ENCODE assay signal across 8 mouse cellular contexts in genomic region chr1:105663962-105664812, GRCm38 (mm10). TPM values are rescaled to one million over a fixed set of nuclear protein-coding genes. Genes with fewer than 3 reads are reported as not detected.
DNase-seq lines count a peak whose midpoint lies in the region; ATAC-seq and TF ChIP-seq lines count a peak whose summit lies in the region.

No protein-coding gene starts in this region.

- no peak for DNase-seq in layer of hippocampus, adult 2 months (ENCODE audit: low spot score in 2 of 2)
- no peak for DNase-seq in layer of hippocampus, postnatal 14 days (ENCODE audit: low spot score in 2 of 2)
- DNase-seq in G1E (ENCODE audit: low spot score) = peak; percentile 4
- DNase-seq in embryonic facial prominence, embryonic 14.5 days (ENCODE audit: low spot score) = peak; percentile 17
- DNase-seq in hindbrain, postnatal 0 days (ENCODE audit: low spot score) = peak; percentile 31
- peak; percentile 29 for DNase-seq in right cerebral cortex, postnatal 14 days
- DNase-seq in adipocyte (ENCODE audit: low spot score) = no peak

- WGBS in embryonic facial prominence, embryonic 14.5 days = under 1% methylated on average over 44 of the region's 68 CpGs
- under 1% methylated on average over 68 of the region's 68 CpGs for WGBS in hindbrain, postnatal 0 days
- under 1% methylated on average over 67 of the region's 68 CpGs for WGBS in liver, embryonic 15.5 days (ENCODE audit: insufficient replicate concordance)

- H3K4me3 ChIP-seq in layer of hippocampus, adult 2 months = peak overlapping the region; percentile 75
- peak overlapping the region; percentile 100 for H3K4me3 ChIP-seq in G1E (ENCODE audit: low read depth, low read length)
- peak overlapping the region; percentile 94 for H3K4me3 ChIP-seq in embryonic facial prominence, embryonic 14.5 days (ENCODE audit: low read depth, low read length)
- H3K4me3 ChIP-seq in hindbrain, postnatal 0 days (ENCODE audit: low read length) = peak overlapping the region; percentile 93
- peak overlapping the region; percentile 98 for H3K4me3 ChIP-seq in liver, embryonic 15.5 days (replicated peaks)

- peak overlapping the region; percentile 97 for H3K27ac ChIP-seq in layer of hippocampus, adult 2 months
- H3K27ac ChIP-seq in embryonic facial prominence, embryonic 14.5 days (replicated peaks; ENCODE audit: low read depth, low read length) = peak overlapping the region; percentile 61
- H3K27ac ChIP-seq in hindbrain, postnatal 0 days = peak overlapping the region; percentile 91
- H3K27ac ChIP-seq in liver, embryonic 15.5 days (replicated peaks) = peak overlapping the region; percentile 81

- H3K9ac ChIP-seq in embryonic facial prominence, embryonic 14.5 days (ENCODE audit: low read depth, low read length) = peak overlapping the region; percentile 92
- H3K9ac ChIP-seq in hindbrain, postnatal 0 days (replicated peaks; ENCODE audit: low read length) = peak overlapping the region; percentile 92
- H3K9ac ChIP-seq in liver, embryonic 15.5 days = peak overlapping the region; percentile 89

- H3K27me3 ChIP-seq in G1E (ENCODE audit: insufficient read depth, low read length) = no peaks in the 10 kb centered on the region
- no peaks in the 10 kb centered on the region for H3K27me3 ChIP-seq in embryonic facial prominence, embryonic 14.5 days (replicated peaks; ENCODE audit: control insufficient read depth, insufficient read depth, low read length)
- no peaks in the 10 kb centered on the region for H3K27me3 ChIP-seq in hindbrain, postnatal 0 days (ENCODE audit: insufficient read depth, low read length)
- H3K27me3 ChIP-seq in liver, embryonic 15.5 days = no peaks in the 10 kb centered on the region

- H3K9me3 ChIP-seq in G1E (replicated peaks) = no peaks in the 10 kb centered on the region
- no peaks in the 10 kb centered on the region for H3K9me3 ChIP-seq in embryonic facial prominence, embryonic 14.5 days (ENCODE audit: control insufficient read depth, low read length)
- no peaks in the 10 kb centered on the region for H3K9me3 ChIP-seq in hindbrain, postnatal 0 days (ENCODE audit: low read length)
- no peaks in the 10 kb centered on the region for H3K9me3 ChIP-seq in liver, embryonic 15.5 days (replicated peaks)

- peaks cover 21% of the 10 kb centered on the region for H3K36me3 ChIP-seq in G1E (replicated peaks)
- H3K36me3 ChIP-seq in embryonic facial prominence, embryonic 14.5 days (ENCODE audit: control insufficient read depth, insufficient read depth, low read length) = no peaks in the 10 kb centered on the region; the same call in 1 of the 2 replicates
- no peaks in the 10 kb centered on the region for H3K36me3 ChIP-seq in hindbrain, postnatal 0 days (ENCODE audit: insufficient read depth, low read length)
- H3K36me3 ChIP-seq in liver, embryonic 15.5 days (replicated peaks) = peaks cover 3% of the 10 kb centered on the region; the same call in 1 of the 2 replicates

- no peak for TF ChIP-seq CTCF in layer of hippocampus, adult 2 months (conservative IDR thresholded peaks at IDR 0.05)
- no peak for TF ChIP-seq CTCF in G1E (IDR thresholded peaks at IDR 0.05; ENCODE audit: low read depth, low read length)
- no peak for TF ChIP-seq CTCF in hindbrain, postnatal 0 days (IDR thresholded peaks at IDR 0.05; ENCODE audit: low read depth)

- ATAC-seq in G1E (ENCODE audit: extremely low read depth, insufficient number of reproducible peaks, low FRiP score, poor library complexity, severe bottlenecking) = no peak
- no peak; the same call in 1 of the 2 replicates for ATAC-seq in embryonic facial prominence, embryonic 14.5 days (ENCODE audit: low read depth)
- ATAC-seq in hindbrain, postnatal 0 days = peak; percentile 6; the same call in 1 of the 2 replicates
- peak; percentile 8 for ATAC-seq in liver, embryonic 15.5 days (ENCODE audit: insufficient read depth)

- H3K4me1 ChIP-seq in G1E (ENCODE audit: insufficient read depth, low read depth, low read length) = peaks cover 36% of the 10 kb centered on the region
- H3K4me1 ChIP-seq in embryonic facial prominence, embryonic 14.5 days (ENCODE audit: control insufficient read depth, insufficient read depth, low read length) = peaks cover 14% of the 10 kb centered on the region; the same call in 1 of the 2 replicates
- H3K4me1 ChIP-seq in hindbrain, postnatal 0 days (ENCODE audit: insufficient read depth, low read length) = peaks cover 9% of the 10 kb centered on the region; the same call in 1 of the 2 replicates
- peaks cover 40% of the 10 kb centered on the region for H3K4me1 ChIP-seq in liver, embryonic 15.5 days (replicated peaks)

- peak overlapping the region; percentile 88 for H3K4me2 ChIP-seq in embryonic facial prominence, embryonic 14.5 days (ENCODE audit: low read depth, low read length)
- H3K4me2 ChIP-seq in hindbrain, postnatal 0 days (ENCODE audit: low read depth, low read length) = peak overlapping the region; percentile 94
- H3K4me2 ChIP-seq in liver, embryonic 15.5 days = peak overlapping the region; percentile 87

RNA-seq across cellular contexts. Expression of gene Relch, which starts 0.5 kb away (rescaled TPM):
- total RNA-seq in layer of hippocampus, adult 2 months (2021) = 10 to 100 TPM; 98.7 to 99.3 TPM
- 100 to 1,000 TPM; 102 to 107 TPM for total RNA-seq in layer of hippocampus, postnatal 14 days (2021)
- 82.4 and 83.2 TPM in 2 replicates for total RNA-seq in G1E (2014; fragmentation: Nextera tagmentation)
- total RNA-seq in G1E (2017) = 68.4 and 76.6 TPM in 2 replicates
- 39.3 and 40.8 TPM in 2 replicates for polyA plus RNA-seq in G1E (2012)
- polyA plus RNA-seq in embryonic facial prominence, embryonic 14.5 days (2014; fragmentation: Nextera tagmentation; extraction: Ambion mirVana) = 21.8 and 25.5 TPM in 2 replicates
- total RNA-seq in hindbrain, postnatal 0 days (2014; rRNA removed) = 80.7 and 82.8 TPM in 2 replicates
- polyA plus RNA-seq in hindbrain, postnatal 0 days (2015; fragmentation: Nextera tagmentation; extraction: Ambion mirVana) = 47.1 and 47.8 TPM in 2 replicates
- polyA plus RNA-seq in liver, embryonic 15.5 days (2015; fragmentation: Nextera tagmentation; extraction: Ambion mirVana) = 11.5 TPM in 2 replicates

RNA-seq across cellular contexts. Expression of gene Pign, which starts 0.7 kb away (rescaled TPM):
- 10 to 100 TPM; 19.0 to 19.8 TPM for total RNA-seq in layer of hippocampus, adult 2 months (2021)
- 10 to 100 TPM; 16.3 to 22.8 TPM for total RNA-seq in layer of hippocampus, postnatal 14 days (2021)
- 52.2 and 54.8 TPM in 2 replicates for total RNA-seq in G1E (2014; fragmentation: Nextera tagmentation)
- 53.4 TPM in 2 replicates for total RNA-seq in G1E (2017)
- 15.1 and 26.1 TPM in 2 replicates for polyA plus RNA-seq in G1E (2012)
- 13.1 and 14.5 TPM in 2 replicates for polyA plus RNA-seq in embryonic facial prominence, embryonic 14.5 days (2014; fragmentation: Nextera tagmentation; extraction: Ambion mirVana)
- total RNA-seq in hindbrain, postnatal 0 days (2014; rRNA removed) = 20.2 and 22.0 TPM in 2 replicates
- 7.1 and 8.4 TPM in 2 replicates for polyA plus RNA-seq in hindbrain, postnatal 0 days (2015; fragmentation: Nextera tagmentation; extraction: Ambion mirVana)
- 4.7 and 4.8 TPM in 2 replicates for polyA plus RNA-seq in liver, embryonic 15.5 days (2015; fragmentation: Nextera tagmentation; extraction: Ambion mirVana)

Comparison
In these comparisons a context has a peak if more than half of its experiments do, and no peak if none do; other contexts are left out.
1. DNase-seq: peak in G1E (single experiment), embryonic facial prominence, embryonic 14.5 days (single experiment), hindbrain, postnatal 0 days (single experiment) and right cerebral cortex, postnatal 14 days (single experiment); none in layer of hippocampus, adult 2 months (0 of 2), layer of hippocampus, postnatal 14 days (0 of 2) and adipocyte (single experiment).
2. ATAC-seq: peak in hindbrain, postnatal 0 days (single experiment) and liver, embryonic 15.5 days (single experiment); none in G1E (single experiment) and embryonic facial prominence, embryonic 14.5 days (single experiment).
3. Peak in every context shown above with its lines, with median percentiles within 50 percentile points of each other: H3K27ac ChIP-seq, H3K4me3 ChIP-seq, H3K4me2 ChIP-seq and H3K9ac ChIP-seq.